Mouse (Mus musculus) liver, embryonic 14.5 days (tissue): Measurements from ENCODE around the gene Flg.

Experiments
- CTCF ChIP-seq: IDR thresholded peaks from 2 replicates; pipeline ENCODE4 v1.5.1; 2016; ENCODE audit warnings: antibody characterized with exemption, low read depth, control low read depth
- EP300 ChIP-seq: IDR thresholded peaks from 2 replicates; pipeline ENCODE4 v1.6.1; 2016; ENCODE audit warnings: antibody characterized with exemption, low read depth

DNA sequence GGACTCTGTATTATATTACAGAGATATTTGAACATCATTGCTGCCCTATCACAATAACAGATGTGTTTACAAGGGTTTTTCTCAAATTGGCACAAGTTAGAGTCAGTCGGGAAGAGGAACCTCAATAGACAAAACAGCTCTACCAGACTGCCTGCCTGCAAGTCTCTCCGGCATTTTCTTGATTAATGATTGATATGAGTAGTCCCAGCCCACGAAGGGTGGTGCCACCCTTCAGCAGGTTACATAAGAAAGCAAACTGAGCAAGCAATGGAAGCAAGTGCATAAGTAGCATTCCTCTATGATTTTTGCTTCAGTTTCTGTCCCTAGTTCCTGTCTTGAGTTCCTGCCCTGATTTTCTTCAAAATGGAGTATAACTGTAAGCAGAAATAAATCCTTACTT is 28.6 kb downstream of the Flg start:
- TF ChIP-seq CTCF (no peak), EP300 (no peak)
